Mouse (Mus musculus): ENCODE data around the gene 3830406C13Rik. TPM values are rescaled to one million over a fixed set of nuclear protein-coding genes. Genes with fewer than 3 reads are reported as not detected.

The 3830406C13Rik gene
- polyA plus RNA-seq, 1 experiment from 2014 or later = 20.4 TPM

DNA sequence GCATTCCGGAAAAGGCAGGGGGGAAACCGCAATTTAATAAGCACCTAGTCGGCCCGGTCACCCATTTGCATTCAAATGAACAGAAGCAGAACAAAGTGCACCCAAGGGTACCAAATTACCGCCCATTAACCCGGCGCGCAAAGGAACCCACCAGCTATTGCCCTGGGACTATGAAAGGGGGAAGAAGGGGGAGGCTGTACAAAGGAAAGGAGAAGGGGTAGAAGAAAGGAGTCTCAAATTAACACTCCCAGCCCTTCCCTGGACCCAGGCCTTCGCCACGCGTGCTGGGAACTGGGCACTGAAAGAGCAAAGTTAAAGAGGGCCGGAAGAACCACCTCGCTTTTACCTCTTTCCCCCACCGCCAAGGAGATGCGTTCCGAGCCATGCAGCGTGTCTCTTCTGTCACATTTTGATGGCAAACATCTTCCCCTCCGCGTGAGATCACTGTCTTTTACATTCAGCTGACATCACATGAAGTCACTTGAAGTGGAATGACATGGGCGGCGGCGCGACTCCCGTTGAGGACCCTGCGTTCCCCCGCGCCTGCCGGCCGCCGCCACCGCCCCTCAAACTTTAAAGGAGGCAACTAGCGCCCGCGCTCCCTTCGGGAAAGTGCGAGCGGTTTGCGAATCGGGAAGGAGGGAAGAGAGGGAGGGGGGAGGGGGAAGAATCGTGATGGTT, 61.4 kb downstream of the 3830406C13Rik start:
- Histone ChIP-seq H3K27ac (ENCODE audit: low read depth) (no peak overlapping the region), H3K9ac (replicated peaks) (no peak overlapping the region), H3K4me3 (ENCODE audit: low read depth, low read length) (no peak overlapping the region), H3K4me2 (ENCODE audit: low read depth, low read length) (no peak overlapping the region), H3K36me3 (replicated peaks; ENCODE audit: insufficient read depth, low read length) (no peaks in the 10 kb centered on the region), H3K27me3 (ENCODE audit: insufficient read depth, low read length) (peaks cover 100% of the 10 kb centered on the region), H3K4me1 (ENCODE audit: insufficient read depth) (no peaks in the 10 kb centered on the region), H3K9me3 (ENCODE audit: low read length) (no peaks in the 10 kb centered on the region)
- ATAC-seq = no peak
- WGBS (ENCODE audit: insufficient replicate concordance) = 2% methylated on average over 40 of the region's 40 CpGs
- DNase-seq = no peak
- no peak for TF ChIP-seq CTCF (IDR thresholded peaks at IDR 0.05; ENCODE audit: low read depth)
- no peak for TF ChIP-seq EP300 (IDR thresholded peaks at IDR 0.05; ENCODE audit: low read depth)

DNA sequence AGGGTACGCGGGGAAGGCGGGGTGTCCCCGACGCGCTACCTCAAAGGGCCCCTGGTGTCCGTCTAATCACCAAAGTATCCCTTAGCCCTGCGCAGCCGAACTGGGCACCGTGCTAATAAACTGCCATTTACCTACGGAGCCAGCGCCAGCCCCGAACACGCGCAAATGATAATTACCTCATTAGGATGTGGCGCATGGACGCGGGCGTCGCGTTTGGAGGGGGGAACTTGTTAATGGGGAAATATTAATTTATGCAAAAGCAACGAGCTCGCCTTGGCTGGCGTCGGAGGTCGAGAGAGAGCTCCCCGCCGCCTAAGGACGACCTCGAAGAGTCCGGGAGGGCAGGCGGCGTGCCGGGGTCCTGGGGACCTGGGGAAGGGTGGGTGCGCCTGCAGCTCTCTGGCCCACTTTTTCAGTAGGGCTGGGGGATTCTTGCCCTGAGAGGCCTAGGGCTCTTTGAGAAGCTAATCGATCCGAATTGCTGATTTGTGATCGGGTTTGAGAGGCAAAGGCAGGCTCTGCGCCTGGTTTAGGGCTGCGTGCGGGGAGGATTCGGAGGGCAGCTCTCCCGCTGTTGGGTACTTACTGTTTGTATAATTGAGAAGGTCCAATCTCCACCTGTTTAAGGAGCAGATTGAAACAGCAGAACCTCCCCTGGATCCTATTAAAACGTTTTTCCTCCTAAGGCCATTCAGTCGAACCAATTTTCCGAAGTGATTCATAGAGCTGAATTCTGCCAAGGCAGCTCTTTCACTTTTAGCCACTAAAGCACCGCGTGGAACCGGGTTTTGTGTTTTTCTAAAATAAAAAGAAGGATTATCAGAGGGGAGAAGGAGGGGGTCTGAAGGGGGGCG, 62.3 kb downstream of the 3830406C13Rik start:
- Histone ChIP-seq H3K9me3 (ENCODE audit: low read length) (no peaks in the 10 kb centered on the region), H3K27me3 (ENCODE audit: insufficient read depth, low read length) (peaks cover 100% of the 10 kb centered on the region), H3K4me3 (ENCODE audit: low read depth, low read length) (0 out of 2 replicates have a peak overlapping the region, but pooled peaks have one; percentile 2), H3K36me3 (replicated peaks; ENCODE audit: insufficient read depth, low read length) (no peaks in the 10 kb centered on the region), H3K9ac (replicated peaks) (no peak overlapping the region), H3K4me1 (ENCODE audit: insufficient read depth) (no peaks in the 10 kb centered on the region), H3K4me2 (ENCODE audit: low read depth, low read length) (peak overlapping the region; percentile 32), H3K27ac (ENCODE audit: low read depth) (no peak overlapping the region)
- WGBS (ENCODE audit: insufficient replicate concordance) = 1% methylated on average over 50 of the region's 50 CpGs
- TF ChIP-seq CTCF (IDR thresholded peaks at IDR 0.05; ENCODE audit: low read depth) = no peak
- ATAC-seq (no peak), DNase-seq (no peak)

DNA sequence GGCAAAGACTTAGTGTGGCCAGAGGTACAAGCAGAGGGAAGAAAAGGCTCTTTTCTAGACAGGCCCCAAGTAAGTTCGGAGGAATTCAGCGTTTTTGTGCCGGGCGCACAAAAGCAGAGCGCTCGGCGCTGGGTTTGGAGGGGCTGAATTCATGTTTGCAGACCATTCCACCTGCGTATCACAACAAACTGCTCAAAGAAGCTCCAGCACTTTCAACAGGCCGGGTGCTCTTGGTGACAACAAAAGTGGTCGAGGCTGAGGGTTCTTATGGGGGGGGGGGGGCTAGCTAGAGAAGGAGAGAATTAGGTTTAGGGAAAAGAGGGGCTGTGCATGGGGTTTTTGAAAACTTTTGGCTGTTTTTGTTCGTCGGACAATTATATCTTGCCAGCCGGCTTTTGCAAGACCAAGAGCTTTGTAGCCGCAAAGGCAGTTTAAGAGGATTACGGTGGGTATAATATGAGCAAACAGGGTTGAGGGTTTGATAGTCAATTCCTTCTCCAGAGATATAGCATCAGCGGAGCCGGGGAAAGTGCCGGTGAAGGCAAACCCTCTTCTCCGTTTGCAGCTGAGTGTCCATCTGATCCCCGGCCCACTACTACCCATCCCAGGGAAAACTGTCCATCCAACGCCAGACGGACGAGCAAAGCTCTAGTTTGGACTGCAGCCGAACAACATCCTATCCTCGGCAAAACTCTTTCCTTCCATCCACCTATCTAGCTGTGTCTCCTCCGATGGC, 63.1 kb downstream of the 3830406C13Rik start:
- H3K27me3 ChIP-seq (ENCODE audit: insufficient read depth, low read length) = peaks cover 96% of the 10 kb centered on the region
- ATAC-seq = no peak
- H3K4me2 ChIP-seq (ENCODE audit: low read depth, low read length) = peak overlapping the region; percentile 32
- no peaks in the 10 kb centered on the region for H3K36me3 ChIP-seq (replicated peaks; ENCODE audit: insufficient read depth, low read length)
- H3K4me1 ChIP-seq (ENCODE audit: insufficient read depth) = no peaks in the 10 kb centered on the region
- H3K4me3 ChIP-seq (ENCODE audit: low read depth, low read length) = 0 out of 2 replicates have a peak overlapping the region, but pooled peaks have one; percentile 2
- H3K27ac ChIP-seq (ENCODE audit: low read depth) = no peak overlapping the region
- no peak for DNase-seq
- no peaks in the 10 kb centered on the region for H3K9me3 ChIP-seq (ENCODE audit: low read length)
- no peak overlapping the region for H3K9ac ChIP-seq (replicated peaks)
- TF ChIP-seq CTCF (IDR thresholded peaks at IDR 0.05; ENCODE audit: low read depth) = no peak
- TF ChIP-seq EP300 (IDR thresholded peaks at IDR 0.05; ENCODE audit: low read depth) = no peak
- 3% methylated on average over 26 of the region's 26 CpGs for WGBS (ENCODE audit: insufficient replicate concordance)

DNA sequence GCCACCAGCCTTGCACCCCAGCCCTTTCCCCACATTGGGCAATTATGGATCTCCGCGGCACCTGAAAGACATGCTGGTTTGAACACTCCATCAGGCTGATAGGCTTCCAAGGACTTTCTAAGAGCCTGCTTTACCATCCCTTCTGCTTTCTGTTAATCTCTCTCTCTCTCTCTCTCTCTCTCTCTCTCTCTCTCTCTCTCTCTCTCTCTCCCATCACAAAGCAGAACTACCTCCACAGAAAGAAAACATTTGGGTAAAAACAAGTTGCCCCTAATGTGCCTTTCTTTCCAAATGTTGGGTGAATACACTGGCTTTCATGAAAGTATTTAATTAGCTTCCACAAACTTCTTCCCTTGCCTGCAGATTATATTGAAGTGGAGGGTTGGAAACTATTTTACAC, 64.1 kb downstream of the 3830406C13Rik start, which contains the start of gene Fezf2:
Fezf2 (minus strand) TSS at position 101 of the 400 bp plus-strand sequence.
- 4% methylated on average over 2 of the region's 2 CpGs for WGBS (ENCODE audit: insufficient replicate concordance)

DNA sequence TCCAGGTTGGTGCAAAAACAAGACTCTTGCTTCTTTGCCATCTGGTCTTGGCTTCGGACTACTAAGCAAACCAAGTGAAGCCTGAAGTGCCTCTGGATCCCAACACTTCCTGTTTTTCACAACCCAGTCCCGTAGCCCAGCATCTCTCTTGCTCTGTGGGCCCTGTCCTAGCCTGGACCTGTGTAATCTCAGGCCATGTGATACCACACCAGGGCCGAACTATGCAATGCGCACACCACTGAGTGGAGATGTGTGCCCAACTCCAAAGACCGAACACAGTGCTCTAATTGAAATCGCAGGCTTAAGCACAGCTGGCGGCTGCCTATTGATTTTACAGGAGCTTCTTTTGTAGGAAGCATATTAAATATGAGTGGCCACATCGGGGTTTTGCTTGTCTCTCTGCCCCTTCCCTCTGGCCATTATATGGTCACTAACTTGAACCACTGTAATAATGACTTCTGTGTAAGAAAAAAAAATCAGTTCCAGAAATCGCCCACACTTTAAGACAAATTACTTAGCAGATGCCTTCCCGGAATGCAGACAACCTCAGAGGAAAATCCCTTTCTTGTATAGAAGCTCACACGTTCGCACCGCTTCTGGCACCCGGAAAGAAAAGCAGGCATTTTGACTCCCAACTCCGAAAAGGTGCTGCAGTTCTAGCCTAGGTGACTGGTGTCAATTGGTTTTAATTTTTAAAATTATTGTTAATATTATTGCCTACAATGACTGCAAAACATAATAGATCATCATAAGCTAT, 65.5 kb downstream of the 3830406C13Rik start:
- no peaks in the 10 kb centered on the region for H3K4me1 ChIP-seq (ENCODE audit: insufficient read depth)
- no peak overlapping the region for H3K4me2 ChIP-seq (ENCODE audit: low read depth, low read length)
- H3K27me3 ChIP-seq (ENCODE audit: insufficient read depth, low read length) = peaks cover 79% of the 10 kb centered on the region
- TF ChIP-seq CTCF (IDR thresholded peaks at IDR 0.05; ENCODE audit: low read depth) = no peak
- TF ChIP-seq EP300 (IDR thresholded peaks at IDR 0.05; ENCODE audit: low read depth) = no peak
- ATAC-seq (no peak), DNase-seq (no peak)
- H3K4me3 ChIP-seq (ENCODE audit: low read depth, low read length) = no peak overlapping the region
- H3K36me3 ChIP-seq (replicated peaks; ENCODE audit: insufficient read depth, low read length) = no peaks in the 10 kb centered on the region
- 7% methylated on average over 15 of the region's 15 CpGs for WGBS (ENCODE audit: insufficient replicate concordance)
- no peaks in the 10 kb centered on the region for H3K9me3 ChIP-seq (ENCODE audit: low read length)
- H3K27ac ChIP-seq (ENCODE audit: low read depth) = no peak overlapping the region
- H3K9ac ChIP-seq (replicated peaks) = no peak overlapping the region

More for the DNA sequence above, 64.1 kb downstream of the 3830406C13Rik start, which contains the start of gene Fezf2:
- H3K4me1 ChIP-seq (ENCODE audit: insufficient read depth) = no peaks in the 10 kb centered on the region
- H3K27me3 ChIP-seq (ENCODE audit: insufficient read depth, low read length) = peaks cover 91% of the 10 kb centered on the region
- no peak within 1 kb of the TSS for H3K4me3 ChIP-seq (ENCODE audit: low read depth, low read length)
- no peaks in the 10 kb centered on the region for H3K9me3 ChIP-seq (ENCODE audit: low read length)
- TF ChIP-seq EP300 (IDR thresholded peaks at IDR 0.05; ENCODE audit: low read depth) = no peak
- TF ChIP-seq CTCF (IDR thresholded peaks at IDR 0.05; ENCODE audit: low read depth) = no peak
- H3K27ac ChIP-seq (ENCODE audit: low read depth) = no peak within 1 kb of the TSS
- ATAC-seq (no peak), DNase-seq (no peak)
- H3K4me2 ChIP-seq (ENCODE audit: low read depth, low read length) = no peak within 1 kb of the TSS
- H3K9ac ChIP-seq (replicated peaks) = no peak within 1 kb of the TSS
- no peaks in the 10 kb centered on the region for H3K36me3 ChIP-seq (replicated peaks; ENCODE audit: insufficient read depth, low read length)
